Mouse (Mus musculus): ENCODE measurements at regions not wholly inside any gene's neighbourhood (a gene's known extent, or its start where the extent isn't known, plus 50 kb on each side); places are given as distances from the start of the nearest gene placed in this dataset.
A peak's percentile ranks its signal among the peaks of the same experiment; 100 is the strongest.

DNA sequence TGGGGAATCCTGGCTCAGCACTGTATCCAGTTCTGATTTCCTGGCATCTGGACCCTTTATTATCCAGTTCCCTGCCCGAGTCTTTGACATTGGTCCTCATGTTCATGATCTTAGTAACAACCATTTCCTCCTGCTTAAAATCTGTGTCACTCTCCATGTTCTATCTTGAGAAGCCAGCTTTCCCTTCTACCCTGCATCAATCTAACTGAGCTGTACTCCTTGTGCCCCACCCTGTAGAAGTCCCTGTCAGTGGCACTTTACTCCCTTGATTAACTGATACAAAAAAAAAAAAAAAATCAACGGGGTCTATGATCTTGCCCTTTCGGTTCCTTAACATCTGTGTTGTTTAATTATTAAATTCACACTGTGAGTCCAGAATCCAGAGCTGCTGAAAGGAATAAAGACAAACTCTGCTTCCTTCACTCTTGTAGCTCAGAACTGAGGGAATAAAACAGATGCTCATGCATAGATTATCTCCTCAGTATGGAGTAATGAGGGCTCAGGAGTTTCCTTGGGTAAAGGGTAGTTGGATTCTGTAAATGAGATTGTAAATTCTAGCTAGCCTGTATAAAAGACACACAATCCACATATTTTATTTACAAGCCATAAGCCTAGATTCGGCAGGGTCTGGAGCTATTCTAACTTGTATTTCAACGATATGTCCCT, 342.6 kb upstream of the Nr5a2 start:
- no peaks in the 10 kb centered on the region for H3K36me3 ChIP-seq (ENCODE audit: control insufficient read depth, insufficient read depth, low read length)
- whole genome bisulfite sequencing: 64% methylated on average over 5 of the region's 5 CpGs
- ATAC-seq (ENCODE audit: low FRiP score, low read depth): no peak

DNA sequence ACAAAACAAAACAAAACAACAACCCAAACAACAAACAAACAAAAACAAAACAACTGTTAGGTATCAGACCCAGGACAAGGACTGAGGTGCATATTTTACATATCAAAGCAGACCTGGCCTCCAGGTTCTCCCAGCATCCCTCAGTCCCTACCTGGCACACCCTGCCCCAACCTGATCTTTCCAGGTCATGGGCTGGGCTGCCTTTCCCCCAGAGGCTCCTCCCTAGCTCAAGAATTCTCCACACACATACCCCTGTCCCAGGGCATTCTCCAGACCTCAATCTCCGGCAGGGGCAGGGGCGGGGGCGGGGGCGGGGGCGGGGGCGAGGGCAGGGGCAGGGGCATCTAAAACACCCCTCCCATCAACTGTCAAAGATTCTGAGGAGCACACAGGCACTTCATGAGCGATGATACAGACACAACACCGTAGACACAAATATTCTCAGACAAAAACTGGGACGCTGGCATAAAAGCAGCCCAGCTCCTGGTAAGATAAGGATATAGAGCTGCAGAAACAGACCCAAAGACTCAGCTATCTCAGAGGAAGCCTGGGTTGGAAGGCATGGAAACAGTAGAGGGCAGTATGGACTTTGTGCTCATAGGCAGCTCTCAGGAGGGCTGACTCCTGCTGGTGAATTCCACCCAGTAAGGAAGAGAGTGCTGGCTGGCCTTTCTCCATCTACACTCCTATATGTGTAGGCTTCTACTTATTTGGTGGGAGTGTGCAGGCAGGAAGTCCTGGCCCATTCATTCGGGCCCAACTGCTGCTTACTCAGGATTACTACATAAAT, 337.7 kb upstream of the Nr5a2 start:
- DNase-seq (ENCODE audit: low spot score) (no peak), ATAC-seq (ENCODE audit: low FRiP score, low read depth) (no peak)
- Histone ChIP-seq H3K9ac (ENCODE audit: low read depth, low read length, severe bottlenecking) (no peak overlapping the region), H3K4me1 (ENCODE audit: control insufficient read depth, insufficient read depth, low read length) (no peaks in the 10 kb centered on the region), H3K36me3 (ENCODE audit: control insufficient read depth, insufficient read depth, low read length) (no peaks in the 10 kb centered on the region), H3K27ac (replicated peaks; ENCODE audit: low read depth, low read length) (no peak overlapping the region), H3K27me3 (ENCODE audit: control insufficient read depth, insufficient read depth, low read length) (no peaks in the 10 kb centered on the region), H3K9me3 (ENCODE audit: control insufficient read depth, low read length) (no peaks in the 10 kb centered on the region), H3K4me3 (replicated peaks; ENCODE audit: low read length) (no peak overlapping the region), H3K4me2 (replicated peaks; ENCODE audit: low read depth, low read length, severe bottlenecking) (no peak overlapping the region)
- WGBS: 58% methylated on average over 10 of the region's 10 CpGs
- no peak for TF ChIP-seq POLR2A (IDR thresholded peaks at IDR 0.05; ENCODE audit: borderline replicate concordance, extremely low read depth, insufficient read depth, insufficient read length)

More for the DNA sequence above, 342.6 kb upstream of the Nr5a2 start:
- no peak for DNase-seq (ENCODE audit: low spot score)
- Histone ChIP-seq H3K4me1 (ENCODE audit: control insufficient read depth, insufficient read depth, low read length) (no peaks in the 10 kb centered on the region), H3K27me3 (ENCODE audit: control insufficient read depth, insufficient read depth, low read length) (no peaks in the 10 kb centered on the region), H3K27ac (replicated peaks; ENCODE audit: low read depth, low read length) (no peak overlapping the region), H3K9me3 (ENCODE audit: control insufficient read depth, low read length) (no peaks in the 10 kb centered on the region), H3K4me3 (replicated peaks; ENCODE audit: low read length) (no peak overlapping the region), H3K9ac (ENCODE audit: low read depth, low read length, severe bottlenecking) (no peak overlapping the region), H3K4me2 (replicated peaks; ENCODE audit: low read depth, low read length, severe bottlenecking) (no peak overlapping the region)
- TF ChIP-seq POLR2A (IDR thresholded peaks at IDR 0.05; ENCODE audit: borderline replicate concordance, extremely low read depth, insufficient read depth, insufficient read length): no peak

DNA sequence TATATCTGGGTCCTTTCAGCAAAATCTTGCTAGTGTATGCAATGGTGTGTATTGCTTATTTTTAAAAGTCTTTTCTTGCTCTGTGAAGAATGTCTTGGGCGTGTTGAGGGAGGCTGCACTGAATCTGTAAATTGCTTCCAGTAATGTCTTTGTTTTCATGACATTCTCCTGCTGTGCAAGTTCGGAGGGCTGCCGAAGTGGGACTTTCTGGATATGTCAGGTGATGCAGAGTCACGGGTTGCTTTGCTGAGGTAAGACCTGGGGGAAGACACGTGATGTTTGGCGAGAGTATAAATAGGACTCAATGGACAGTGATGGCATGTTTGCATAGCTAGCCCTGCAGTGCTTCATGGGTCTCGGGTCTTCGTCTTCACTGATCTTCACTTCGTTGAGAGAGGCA, 329.2 kb upstream of the Nr5a2 start:
- Histone ChIP-seq H3K9ac (ENCODE audit: low read depth, low read length, severe bottlenecking) (no peak overlapping the region), H3K4me3 (replicated peaks; ENCODE audit: low read length) (no peak overlapping the region), H3K36me3 (ENCODE audit: control insufficient read depth, insufficient read depth, low read length) (no peaks in the 10 kb centered on the region), H3K27ac (replicated peaks; ENCODE audit: low read depth, low read length) (no peak overlapping the region), H3K9me3 (ENCODE audit: control insufficient read depth, low read length) (no peaks in the 10 kb centered on the region), H3K4me2 (replicated peaks; ENCODE audit: low read depth, low read length, severe bottlenecking) (no peak overlapping the region), H3K4me1 (ENCODE audit: control insufficient read depth, insufficient read depth, low read length) (no peaks in the 10 kb centered on the region), H3K27me3 (ENCODE audit: control insufficient read depth, insufficient read depth, low read length) (no peaks in the 10 kb centered on the region)
- TF ChIP-seq POLR2A (IDR thresholded peaks at IDR 0.05; ENCODE audit: borderline replicate concordance, extremely low read depth, insufficient read depth, insufficient read length): no peak
- no peak for ATAC-seq (ENCODE audit: low FRiP score, low read depth)
- DNase-seq (ENCODE audit: low spot score): no peak
- 79% methylated on average over 9 of the region's 9 CpGs for WGBS

DNA sequence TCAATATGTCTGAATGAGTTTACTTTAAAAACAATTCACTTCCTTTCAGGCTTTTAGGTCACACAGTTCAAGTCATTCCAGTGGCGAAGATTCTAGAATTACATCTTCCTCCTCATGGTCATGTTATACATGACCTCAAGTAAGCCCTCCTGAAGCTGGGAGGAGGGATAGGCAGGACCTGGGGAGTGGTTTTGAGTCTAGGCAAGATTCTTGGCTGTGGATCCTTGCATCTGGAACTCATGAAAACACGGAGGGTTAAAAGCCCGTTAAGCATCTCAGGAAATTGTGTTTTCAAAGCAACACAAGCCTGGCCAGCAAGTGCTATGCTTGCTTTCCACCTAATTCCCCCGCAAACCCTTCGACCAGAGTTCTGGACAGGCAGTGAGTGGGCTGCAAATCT, 323.0 kb upstream of the Nr5a2 start:
- 21% methylated on average over 5 of the region's 5 CpGs for WGBS
- Histone ChIP-seq H3K9me3 (ENCODE audit: control insufficient read depth, low read length) (no peaks in the 10 kb centered on the region), H3K4me3 (replicated peaks; ENCODE audit: low read length) (no peak overlapping the region), H3K9ac (ENCODE audit: low read depth, low read length, severe bottlenecking) (no peak overlapping the region), H3K4me2 (replicated peaks; ENCODE audit: low read depth, low read length, severe bottlenecking) (no peak overlapping the region), H3K27me3 (ENCODE audit: control insufficient read depth, insufficient read depth, low read length) (no peaks in the 10 kb centered on the region), H3K4me1 (ENCODE audit: control insufficient read depth, insufficient read depth, low read length) (peaks cover 9% of the 10 kb centered on the region), H3K27ac (replicated peaks; ENCODE audit: low read depth, low read length) (no peak overlapping the region), H3K36me3 (ENCODE audit: control insufficient read depth, insufficient read depth, low read length) (no peaks in the 10 kb centered on the region)
- ATAC-seq (ENCODE audit: low FRiP score, low read depth) (peak; percentile 41; the same call in 1 of the 2 replicates), DNase-seq (ENCODE audit: low spot score) (peak; percentile 51)
- TF ChIP-seq POLR2A (IDR thresholded peaks at IDR 0.05; ENCODE audit: borderline replicate concordance, extremely low read depth, insufficient read depth, insufficient read length): no peak

DNA sequence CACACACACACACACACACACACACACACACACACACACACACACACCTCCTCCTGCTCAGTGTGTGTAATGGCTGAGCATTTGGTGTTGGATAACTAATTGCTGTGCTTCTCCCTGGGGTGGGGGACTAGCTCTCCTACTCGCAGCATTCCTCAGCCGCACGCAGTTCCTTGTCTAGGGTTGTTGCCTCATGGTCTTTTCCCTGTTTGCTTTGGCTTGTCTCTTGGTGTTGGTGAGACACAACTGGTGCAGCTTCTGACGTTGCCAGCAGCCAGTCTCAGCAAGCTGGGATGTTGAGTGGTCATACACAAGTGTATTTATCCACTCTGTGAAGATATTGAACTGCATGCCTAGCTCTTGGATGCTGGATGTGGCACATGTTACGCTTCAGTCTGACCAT, 322.2 kb upstream of the Nr5a2 start:
- H3K27ac ChIP-seq (replicated peaks; ENCODE audit: low read depth, low read length): no peak overlapping the region
- no peaks in the 10 kb centered on the region for H3K9me3 ChIP-seq (ENCODE audit: control insufficient read depth, low read length)
- peaks cover 9% of the 10 kb centered on the region for H3K4me1 ChIP-seq (ENCODE audit: control insufficient read depth, insufficient read depth, low read length)
- no peaks in the 10 kb centered on the region for H3K36me3 ChIP-seq (ENCODE audit: control insufficient read depth, insufficient read depth, low read length)
- TF ChIP-seq POLR2A (IDR thresholded peaks at IDR 0.05; ENCODE audit: borderline replicate concordance, extremely low read depth, insufficient read depth, insufficient read length): no peak
- H3K4me3 ChIP-seq (replicated peaks; ENCODE audit: low read length): no peak overlapping the region
- H3K4me2 ChIP-seq (replicated peaks; ENCODE audit: low read depth, low read length, severe bottlenecking): no peak overlapping the region
- WGBS: 72% methylated on average over 5 of the region's 5 CpGs
- ATAC-seq (ENCODE audit: low FRiP score, low read depth) (no peak), DNase-seq (ENCODE audit: low spot score) (no peak)
- no peak overlapping the region for H3K9ac ChIP-seq (ENCODE audit: low read depth, low read length, severe bottlenecking)
- no peaks in the 10 kb centered on the region for H3K27me3 ChIP-seq (ENCODE audit: control insufficient read depth, insufficient read depth, low read length)

All from limb, embryonic 14.5 days (tissue).